Mouse (Mus musculus): Measurements from ENCODE around the gene Nt5c2. TPM values are rescaled to one million over a fixed set of nuclear protein-coding genes. Genes with fewer than 3 reads are reported as not detected.

Gene Nt5c2
- polyA plus RNA-seq, 1 experiment from 2014 or later, result 73.5 TPM

DNA sequence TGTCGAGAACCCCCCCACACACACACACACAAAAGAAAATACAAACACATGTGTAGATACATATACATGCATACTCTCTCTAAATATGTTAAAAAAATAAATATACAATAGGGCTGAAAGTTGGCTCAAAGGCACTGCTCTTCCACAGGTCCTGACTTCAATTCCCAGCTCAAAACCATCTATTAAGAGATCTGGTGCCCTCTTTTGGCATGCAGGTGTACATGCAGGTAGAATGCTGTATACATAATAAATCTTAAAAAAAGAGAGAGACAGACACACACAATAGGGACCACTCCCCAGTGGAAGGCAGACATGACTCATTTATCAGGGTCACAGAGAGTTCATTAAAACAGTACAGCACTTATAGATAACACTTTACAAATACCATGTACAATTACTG lies 31.4 kb upstream of the Nt5c2 start:
- Histone ChIP-seq H3K27me3 (ENCODE audit: control insufficient read depth, insufficient read depth, low read length) (no peaks in the 10 kb centered on the region), H3K4me3 (ENCODE audit: low read depth, low read length) (no peak overlapping the region), H3K36me3 (ENCODE audit: control insufficient read depth, insufficient read depth, low read length) (peaks cover 6% of the 10 kb centered on the region; the same call in 1 of the 2 replicates), H3K27ac (ENCODE audit: low read depth, low read length) (no peak overlapping the region), H3K4me2 (no peak overlapping the region), H3K9me3 (ENCODE audit: control insufficient read depth, low read length) (no peaks in the 10 kb centered on the region), H3K4me1 (ENCODE audit: control insufficient read depth, insufficient read depth, low read length) (peaks cover 15% of the 10 kb centered on the region), H3K9ac (ENCODE audit: low read length) (no peak overlapping the region)
- no peak for DNase-seq (ENCODE audit: low spot score, missing footprints)
- no peak for ATAC-seq (ENCODE audit: low FRiP score)
- 96% methylated on average over 1 of the region's 1 CpGs for WGBS

DNA sequence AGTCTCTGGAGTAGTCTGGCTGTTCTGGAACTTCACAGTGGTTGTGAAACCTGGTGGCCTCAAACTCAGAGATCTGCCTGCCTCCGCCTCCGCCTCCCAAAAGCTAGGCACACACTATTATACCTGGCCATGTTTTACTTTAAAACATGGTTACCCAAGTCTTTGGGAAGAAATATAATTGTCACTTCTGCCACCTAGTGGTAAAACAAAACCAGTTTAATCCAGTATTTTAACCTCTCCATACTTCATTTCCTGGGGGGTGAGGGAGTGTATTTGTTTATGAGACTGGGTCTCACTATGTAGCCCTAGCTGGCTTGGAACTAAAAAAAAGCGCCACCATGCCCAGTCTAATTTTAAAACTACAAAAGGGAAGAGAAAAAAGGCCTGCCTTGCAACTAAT lies 28.7 kb upstream of the Nt5c2 start:
- Histone ChIP-seq H3K27ac (ENCODE audit: low read depth, low read length) (no peak overlapping the region), H3K27me3 (ENCODE audit: control insufficient read depth, insufficient read depth, low read length) (no peaks in the 10 kb centered on the region), H3K4me1 (ENCODE audit: control insufficient read depth, insufficient read depth, low read length) (no peaks in the 10 kb centered on the region), H3K4me2 (no peak overlapping the region), H3K36me3 (ENCODE audit: control insufficient read depth, insufficient read depth, low read length) (peaks cover 6% of the 10 kb centered on the region; the same call in 1 of the 2 replicates), H3K9ac (ENCODE audit: low read length) (no peak overlapping the region), H3K9me3 (ENCODE audit: control insufficient read depth, low read length) (no peaks in the 10 kb centered on the region), H3K4me3 (ENCODE audit: low read depth, low read length) (no peak overlapping the region)
- ATAC-seq (ENCODE audit: low FRiP score), result no peak
- no peak for DNase-seq (ENCODE audit: low spot score, missing footprints)
- WGBS, result 92% methylated on average over 3 of the region's 3 CpGs

DNA sequence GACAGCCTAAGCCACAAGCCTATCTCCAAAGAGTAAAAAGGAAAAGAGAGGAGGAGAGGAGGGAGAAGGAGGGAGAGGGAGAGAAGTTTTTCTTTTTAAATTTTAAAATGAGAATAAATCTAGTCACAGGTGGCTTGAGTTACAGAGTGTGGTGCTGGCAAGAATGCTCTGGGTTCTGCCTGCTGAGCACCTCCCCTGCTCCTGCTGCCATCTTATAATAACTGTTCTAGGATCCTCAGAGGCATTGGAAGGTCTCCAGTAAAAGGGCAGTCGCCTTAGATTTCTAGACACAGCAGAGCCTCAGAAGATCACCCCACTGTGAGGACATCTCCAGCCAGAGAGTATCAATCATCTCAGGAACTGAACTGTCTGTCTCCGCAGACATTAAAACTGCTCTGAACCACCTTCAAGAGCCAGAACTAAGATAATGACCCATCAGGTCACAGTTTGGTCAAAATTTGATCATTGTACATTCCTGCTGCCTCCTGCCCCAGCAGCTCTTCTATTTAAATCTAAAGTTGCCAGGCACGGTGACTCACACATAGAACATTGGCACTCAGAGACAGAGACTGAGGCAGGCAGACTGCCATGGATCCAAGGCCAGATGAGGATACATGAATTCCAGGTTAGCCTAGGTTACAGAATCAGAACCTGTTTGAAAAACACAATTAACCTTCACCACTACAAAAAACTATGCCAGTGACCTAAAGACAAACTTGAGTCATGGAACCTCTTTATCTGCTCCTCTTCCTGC lies 25.9 kb upstream of the Nt5c2 start:
- Histone ChIP-seq H3K9me3 (ENCODE audit: control insufficient read depth, low read length) (no peaks in the 10 kb centered on the region), H3K4me2 (no peak overlapping the region), H3K36me3 (ENCODE audit: control insufficient read depth, insufficient read depth, low read length) (peaks cover 7% of the 10 kb centered on the region; the same call in 1 of the 2 replicates), H3K9ac (ENCODE audit: low read length) (no peak overlapping the region), H3K4me3 (ENCODE audit: low read depth, low read length) (no peak overlapping the region), H3K4me1 (ENCODE audit: control insufficient read depth, insufficient read depth, low read length) (no peaks in the 10 kb centered on the region), H3K27ac (ENCODE audit: low read depth, low read length) (no peak overlapping the region), H3K27me3 (ENCODE audit: control insufficient read depth, insufficient read depth, low read length) (no peaks in the 10 kb centered on the region)
- DNase-seq (ENCODE audit: low spot score, missing footprints), result no peak
- WGBS, result 86% methylated on average over 3 of the region's 3 CpGs
- ATAC-seq (ENCODE audit: low FRiP score), result no peak

DNA sequence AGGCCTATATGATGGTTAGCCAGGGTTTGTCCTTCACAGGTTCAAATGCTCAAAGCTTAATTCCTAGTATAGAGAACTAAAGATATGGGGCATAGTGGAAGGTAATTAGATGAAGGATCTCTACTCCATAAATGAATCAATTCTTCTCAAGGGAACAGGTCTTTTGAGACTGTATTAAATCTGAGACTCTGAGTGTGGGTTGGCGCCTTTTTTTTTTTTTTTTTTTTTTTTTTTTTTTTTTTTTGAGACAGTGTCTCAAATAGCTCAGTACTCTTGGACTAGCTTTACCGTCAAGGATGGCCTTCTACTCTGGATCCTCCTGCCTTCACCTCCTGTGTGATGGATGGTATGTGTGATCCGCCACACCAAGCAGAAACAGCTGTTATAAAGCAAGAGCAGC lies 21.6 kb upstream of the Nt5c2 start:
- Histone ChIP-seq H3K27ac (ENCODE audit: low read depth, low read length) (no peak overlapping the region), H3K4me1 (ENCODE audit: control insufficient read depth, insufficient read depth, low read length) (no peaks in the 10 kb centered on the region), H3K9ac (ENCODE audit: low read length) (no peak overlapping the region), H3K36me3 (ENCODE audit: control insufficient read depth, insufficient read depth, low read length) (peaks cover 12% of the 10 kb centered on the region; the same call in 1 of the 2 replicates), H3K4me2 (no peak overlapping the region), H3K27me3 (ENCODE audit: control insufficient read depth, insufficient read depth, low read length) (no peaks in the 10 kb centered on the region), H3K9me3 (ENCODE audit: control insufficient read depth, low read length) (no peaks in the 10 kb centered on the region), H3K4me3 (ENCODE audit: low read depth, low read length) (no peak overlapping the region)
- WGBS, result 94% methylated on average over 3 of the region's 3 CpGs
- DNase-seq (ENCODE audit: low spot score, missing footprints), result no peak
- no peak for ATAC-seq (ENCODE audit: low FRiP score)

DNA sequence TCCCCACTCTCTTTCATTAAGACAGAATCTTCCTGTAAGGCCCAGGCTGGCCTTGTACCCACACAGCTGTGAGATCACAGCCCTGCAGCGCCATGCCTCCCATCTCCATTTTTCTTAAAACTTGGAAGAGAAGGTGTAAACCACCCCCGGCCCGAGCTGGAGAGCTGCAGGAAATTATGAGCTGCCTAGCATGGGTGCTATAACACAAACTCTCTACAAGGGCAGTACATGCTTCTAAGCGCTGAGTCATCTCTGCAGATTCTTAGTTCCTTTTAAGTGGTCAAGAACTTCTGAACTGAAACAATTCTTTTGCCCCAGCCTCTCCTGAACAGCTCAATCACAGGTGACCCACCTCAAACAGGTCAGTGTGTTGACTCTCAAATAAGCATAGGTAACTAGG lies 20.0 kb upstream of the Nt5c2 start:
- WGBS, result 93% methylated on average over 4 of the region's 4 CpGs
- Histone ChIP-seq H3K27ac (ENCODE audit: low read depth, low read length) (no peak overlapping the region), H3K27me3 (ENCODE audit: control insufficient read depth, insufficient read depth, low read length) (no peaks in the 10 kb centered on the region), H3K4me1 (ENCODE audit: control insufficient read depth, insufficient read depth, low read length) (no peaks in the 10 kb centered on the region), H3K4me2 (no peak overlapping the region), H3K4me3 (ENCODE audit: low read depth, low read length) (no peak overlapping the region), H3K36me3 (ENCODE audit: control insufficient read depth, insufficient read depth, low read length) (peaks cover 12% of the 10 kb centered on the region; the same call in 1 of the 2 replicates), H3K9ac (ENCODE audit: low read length) (no peak overlapping the region), H3K9me3 (ENCODE audit: control insufficient read depth, low read length) (no peaks in the 10 kb centered on the region)
- peak; percentile 14 for DNase-seq (ENCODE audit: low spot score, missing footprints)
- no peak for ATAC-seq (ENCODE audit: low FRiP score)

DNA sequence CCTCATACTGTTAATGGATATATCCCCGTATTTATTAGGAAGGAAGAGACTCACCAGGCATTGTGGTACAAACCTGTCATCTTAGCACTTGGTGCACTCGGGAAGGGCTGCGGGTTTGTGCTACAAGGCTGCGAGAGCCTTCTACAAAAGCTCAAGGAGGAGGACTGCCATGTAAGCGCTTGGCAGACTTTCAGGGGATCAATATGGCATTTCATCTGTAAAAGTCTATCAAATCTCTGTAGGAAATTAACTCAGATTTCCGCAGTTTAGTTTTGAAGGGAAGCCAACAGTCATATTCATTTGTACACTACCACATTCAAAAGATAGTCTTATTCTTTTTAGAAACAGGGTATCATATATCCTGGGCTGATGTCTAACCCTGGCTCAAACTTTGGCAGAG lies 16.8 kb upstream of the Nt5c2 start:
- peaks cover 6% of the 10 kb centered on the region; the same call in 1 of the 2 replicates for H3K36me3 ChIP-seq (ENCODE audit: control insufficient read depth, insufficient read depth, low read length)
- H3K27ac ChIP-seq (ENCODE audit: low read depth, low read length), result no peak overlapping the region
- no peak overlapping the region for H3K9ac ChIP-seq (ENCODE audit: low read length)
- 94% methylated on average over 6 of the region's 6 CpGs for WGBS
- no peak for ATAC-seq (ENCODE audit: low FRiP score)
- H3K9me3 ChIP-seq (ENCODE audit: control insufficient read depth, low read length), result no peaks in the 10 kb centered on the region
- no peak overlapping the region for H3K4me3 ChIP-seq (ENCODE audit: low read depth, low read length)
- H3K4me2 ChIP-seq, result no peak overlapping the region
- H3K27me3 ChIP-seq (ENCODE audit: control insufficient read depth, insufficient read depth, low read length), result no peaks in the 10 kb centered on the region
- no peak for DNase-seq (ENCODE audit: low spot score, missing footprints)
- no peaks in the 10 kb centered on the region for H3K4me1 ChIP-seq (ENCODE audit: control insufficient read depth, insufficient read depth, low read length)

DNA sequence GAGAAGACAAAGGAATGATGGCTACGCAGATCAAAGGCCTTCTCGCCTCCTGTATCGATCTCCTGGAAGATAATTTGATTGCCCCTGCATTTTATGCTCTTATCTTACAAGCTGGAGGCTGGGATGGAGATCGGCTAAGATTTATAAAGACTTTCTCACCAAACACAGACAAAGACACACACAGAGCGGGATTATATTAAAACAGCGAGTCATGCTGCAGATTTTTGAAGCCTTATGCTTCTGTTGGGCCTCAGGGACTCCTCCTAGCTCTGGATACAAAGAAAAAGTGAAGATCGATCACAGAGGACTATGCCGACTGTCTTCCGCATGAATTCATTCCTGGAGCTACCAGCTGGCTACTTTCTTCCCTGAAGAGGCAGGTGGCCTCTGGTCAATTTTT lies 14.8 kb upstream of the Nt5c2 start:
- Histone ChIP-seq H3K27ac (ENCODE audit: low read depth, low read length) (peak overlapping the region; percentile 62; the same call in 1 of the 2 replicates), H3K4me3 (ENCODE audit: low read depth, low read length) (no peak overlapping the region), H3K36me3 (ENCODE audit: control insufficient read depth, insufficient read depth, low read length) (peaks cover 3% of the 10 kb centered on the region; the same call in 1 of the 2 replicates), H3K4me2 (no peak overlapping the region), H3K9ac (ENCODE audit: low read length) (no peak overlapping the region; the same call in 1 of the 2 replicates), H3K9me3 (ENCODE audit: control insufficient read depth, low read length) (no peaks in the 10 kb centered on the region), H3K4me1 (ENCODE audit: control insufficient read depth, insufficient read depth, low read length) (no peaks in the 10 kb centered on the region), H3K27me3 (ENCODE audit: control insufficient read depth, insufficient read depth, low read length) (no peaks in the 10 kb centered on the region)
- ATAC-seq (ENCODE audit: low FRiP score), result no peak
- DNase-seq (ENCODE audit: low spot score, missing footprints), result no peak
- WGBS, result 69% methylated on average over 9 of the region's 9 CpGs

DNA sequence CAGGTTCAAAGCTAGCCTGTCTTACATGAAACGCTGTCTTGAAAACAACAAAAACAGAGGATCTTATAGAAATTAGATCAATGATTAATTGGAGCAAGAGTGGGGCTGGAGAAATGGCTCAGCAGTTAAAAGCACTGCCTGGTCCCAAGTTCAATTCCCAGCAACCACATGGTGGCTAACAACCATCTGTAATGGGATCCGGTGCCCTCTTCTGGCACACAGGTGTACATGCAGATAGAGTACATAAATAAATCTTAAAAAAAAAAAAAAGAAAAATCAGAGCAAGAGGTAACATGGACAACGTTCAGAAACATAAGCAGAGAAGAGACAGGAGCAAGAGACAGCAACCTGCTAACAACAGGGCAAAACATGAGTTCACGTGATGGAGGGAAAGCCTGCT lies 11.6 kb upstream of the Nt5c2 start:
- H3K9ac ChIP-seq (ENCODE audit: low read length), result no peak overlapping the region
- no peak overlapping the region for H3K4me3 ChIP-seq (ENCODE audit: low read depth, low read length)
- 85% methylated on average over 4 of the region's 4 CpGs for WGBS
- no peak for DNase-seq (ENCODE audit: low spot score, missing footprints)
- no peaks in the 10 kb centered on the region for H3K27me3 ChIP-seq (ENCODE audit: control insufficient read depth, insufficient read depth, low read length)
- ATAC-seq (ENCODE audit: low FRiP score), result no peak
- H3K9me3 ChIP-seq (ENCODE audit: control insufficient read depth, low read length), result no peaks in the 10 kb centered on the region
- H3K4me2 ChIP-seq, result no peak overlapping the region
- H3K36me3 ChIP-seq (ENCODE audit: control insufficient read depth, insufficient read depth, low read length), result no peaks in the 10 kb centered on the region
- no peak overlapping the region for H3K27ac ChIP-seq (ENCODE audit: low read depth, low read length)
- H3K4me1 ChIP-seq (ENCODE audit: control insufficient read depth, insufficient read depth, low read length), result no peaks in the 10 kb centered on the region

DNA sequence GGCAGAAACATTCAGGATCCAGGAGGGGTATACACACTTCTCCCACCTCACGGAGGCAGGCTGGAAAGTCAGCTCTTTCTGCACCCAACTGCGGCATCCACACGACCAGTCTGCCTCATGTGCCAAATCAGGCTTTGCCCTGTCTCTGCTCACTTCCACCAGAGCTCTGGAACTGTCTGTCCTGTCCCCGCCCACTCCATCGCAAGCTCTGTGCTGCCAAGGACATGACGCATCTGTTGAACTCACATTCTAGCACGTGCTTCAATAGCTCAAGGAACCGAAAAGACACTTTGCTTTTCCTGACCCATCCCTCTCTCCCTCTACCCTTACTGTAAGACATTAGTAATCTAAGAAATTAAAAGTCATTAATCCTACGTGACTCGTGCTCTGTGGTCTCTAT lies 10.0 kb upstream of the Nt5c2 start:
- H3K36me3 ChIP-seq (ENCODE audit: control insufficient read depth, insufficient read depth, low read length), result no peaks in the 10 kb centered on the region
- ATAC-seq (ENCODE audit: low FRiP score), result no peak

More for the DNA sequence above, 10.0 kb upstream of the Nt5c2 start:
- Histone ChIP-seq H3K4me3 (ENCODE audit: low read depth, low read length) (no peak overlapping the region), H3K27ac (ENCODE audit: low read depth, low read length) (no peak overlapping the region), H3K9me3 (ENCODE audit: control insufficient read depth, low read length) (no peaks in the 10 kb centered on the region), H3K4me1 (ENCODE audit: control insufficient read depth, insufficient read depth, low read length) (no peaks in the 10 kb centered on the region; the same call in 1 of the 2 replicates), H3K27me3 (ENCODE audit: control insufficient read depth, insufficient read depth, low read length) (no peaks in the 10 kb centered on the region), H3K9ac (ENCODE audit: low read length) (no peak overlapping the region), H3K4me2 (no peak overlapping the region)
- WGBS, result 92% methylated on average over 10 of the region's 10 CpGs
- no peak for DNase-seq (ENCODE audit: low spot score, missing footprints)

Data from midbrain, embryonic 11.5 days (tissue).